Mouse (Mus musculus) lung, adult 2 months (tissue): ENCODE results near the gene Tex21.

Experiments used
- CTCF ChIP-seq: fragments of 200-500 bp; IDR thresholded peaks from 2 replicates; pipeline ENCODE4 v1.5.1; 2011; ENCODE audit warnings: mild to moderate bottlenecking, low read length, control low read depth; ENCODE audit not compliant: insufficient read depth
- POLR2A ChIP-seq: fragments of 200-500 bp; IDR thresholded peaks from 2 replicates; pipeline ENCODE4 v1.6.1; 2011; ENCODE audit warnings: low read depth, mild to moderate bottlenecking, control low read depth, low read length, borderline replicate concordance; ENCODE audit errors: extremely low read depth

DNA sequence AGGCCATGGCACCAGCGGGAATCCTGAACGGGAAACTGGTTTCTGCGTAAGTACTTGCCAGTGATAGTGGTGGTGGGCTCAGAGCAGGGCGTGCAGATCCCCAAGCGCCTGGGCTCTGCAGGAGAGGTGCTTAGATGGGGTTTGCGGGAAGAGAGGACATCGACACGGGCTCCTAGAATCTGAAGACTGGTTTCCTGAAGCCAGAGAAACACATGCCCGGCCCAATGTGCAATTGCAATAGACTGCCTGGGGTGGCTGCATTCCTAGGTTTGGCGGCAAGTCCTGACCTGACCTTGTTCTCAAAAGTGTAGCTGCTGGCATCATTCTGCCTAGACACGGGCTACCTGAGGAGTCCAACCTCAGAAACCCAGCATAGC is 8.9 kb upstream of the Tex21 start:
- no peak for TF ChIP-seq CTCF
- TF ChIP-seq POLR2A, result no peak
